In genomic region chr12:9585085-9585453, GRCm38 (mm10) we compare ENCODE assay signal across 9 mouse cellular contexts. TPM values are rescaled to one million over a fixed set of nuclear protein-coding genes. Genes with fewer than 3 reads are reported as not detected.
DNase-seq lines count a peak whose midpoint lies in the region; ATAC-seq and TF ChIP-seq lines count a peak whose summit lies in the region.
"Had no signal": no experiment of that assay in that cellular context is flagged by ENCODE, and none has a peak within 500 bp of the region (broad histone marks: within the 10 kb centered on the region; RNA-seq: fewer than 3 reads in every experiment).

No protein-coding gene starts in this region.

- in situ Hi-C loops in ES-E14 (cut with MboI; ENCODE audit: low sequenced_read_pairs in 2 of 2, unreplicated experiment in 2 of 2) = loop anchor here (10.0 to 25.0 kb wide), 4 partner anchors 160 to 1577 kb away; partner anchors contain the start of gene Kcns3 (in 1 of the 2)

- 3% methylated on average over 7 of the region's 7 CpGs for WGBS in heart, embryonic 12.5 days
- WGBS in forebrain, postnatal 0 days = 3% methylated on average over 7 of the region's 7 CpGs
- under 1% methylated on average over 7 of the region's 7 CpGs for whole genome bisulfite sequencing in liver, postnatal 0 days (ENCODE audit: insufficient replicate concordance)

- H3K27ac ChIP-seq in heart, embryonic 12.5 days (ENCODE audit: poor library complexity, severe bottlenecking) = no peak overlapping the region
- H3K27ac ChIP-seq in ES-E14 (ENCODE audit: insufficient read depth, low read depth, low read length, poor library complexity, severe bottlenecking) = no peak overlapping the region
- H3K27ac ChIP-seq in forebrain, postnatal 0 days (ENCODE audit: low read depth, low read length) = no peak overlapping the region
- no peak overlapping the region for H3K27ac ChIP-seq in liver, postnatal 0 days (ENCODE audit: low read depth)

- TF ChIP-seq EP300 in liver, postnatal 0 days (IDR thresholded peaks at IDR 0.05; ENCODE audit: low read depth) = no peak

- H3K9ac ChIP-seq in heart, embryonic 12.5 days = peak overlapping the region; percentile 60
- peak overlapping the region; percentile 18; the same call in 1 of the 2 replicates for H3K9ac ChIP-seq in ES-E14 (ENCODE audit: insufficient read depth, low read depth, low read length, poor library complexity, severe bottlenecking)
- peak overlapping the region; percentile 49; the same call in 1 of the 2 replicates for H3K9ac ChIP-seq in forebrain, postnatal 0 days
- no peak overlapping the region for H3K9ac ChIP-seq in liver, postnatal 0 days (replicated peaks)

- ATAC-seq in heart, embryonic 12.5 days (ENCODE audit: insufficient number of reproducible peaks, low FRiP score) = peak; percentile 49; the same call in 1 of the 2 replicates
- ATAC-seq in forebrain, postnatal 0 days = peak; percentile 35
- ATAC-seq in liver, postnatal 0 days = no peak

- no peak for TF ChIP-seq CTCF in forebrain, postnatal 0 days (IDR thresholded peaks at IDR 0.05; ENCODE audit: low read depth)
- no peak for TF ChIP-seq CTCF in liver, postnatal 0 days (IDR thresholded peaks at IDR 0.05; ENCODE audit: low read depth)

- H3K9me3 ChIP-seq in heart, embryonic 12.5 days (replicated peaks) = no peaks in the 10 kb centered on the region
- H3K9me3 ChIP-seq in ES-E14 (ENCODE audit: control insufficient read depth, insufficient read depth, low read depth, low read length) = no peaks in the 10 kb centered on the region
- no peaks in the 10 kb centered on the region for H3K9me3 ChIP-seq in forebrain, postnatal 0 days (ENCODE audit: low read length)
- no peaks in the 10 kb centered on the region for H3K9me3 ChIP-seq in liver, postnatal 0 days (ENCODE audit: low read length)

- no peak for DNase-seq in heart, adult 9 months (ENCODE audit: low spot score in 2 of 2)
- no peak for DNase-seq in ES-E14 (ENCODE audit: low read depth, low spot score)
- DNase-seq in forebrain, postnatal 0 days = no peak
- no peak for DNase-seq in liver, postnatal 0 days
- DNase-seq in adrenal gland, adult 18-20 months (ENCODE audit: low spot score in 2 of 2) = no peak
- DNase-seq in spleen, postnatal 36 days (ENCODE audit: low spot score in 2 of 2) = no peak
- no peak for DNase-seq in left cerebral cortex, postnatal 10 days (ENCODE audit: extremely low spot score in 1 of 2, low spot score in 2 of 2)

- H3K27me3 ChIP-seq in heart, embryonic 12.5 days (replicated peaks) = peaks cover 41% of the 10 kb centered on the region
- peaks cover 27% of the 10 kb centered on the region for H3K27me3 ChIP-seq in forebrain, postnatal 0 days (ENCODE audit: insufficient read depth, low read length)
- peaks cover 45% of the 10 kb centered on the region for H3K27me3 ChIP-seq in liver, postnatal 0 days (ENCODE audit: insufficient read depth, low read length)
- H3K27me3 ChIP-seq: CH12.LX had no signal

- peaks cover 11% of the 10 kb centered on the region for H3K4me1 ChIP-seq in heart, embryonic 12.5 days (replicated peaks)
- no peaks in the 10 kb centered on the region; a peak in 1 of 4 replicates for H3K4me1 ChIP-seq in ES-E14 (ENCODE audit: control insufficient read depth in 2 of 2, insufficient read depth in 2 of 2, low read length in 2 of 2, poor library complexity in 1 of 2)
- H3K4me1 ChIP-seq in forebrain, postnatal 0 days (ENCODE audit: insufficient read depth) = no peaks in the 10 kb centered on the region
- H3K4me1 ChIP-seq in liver, postnatal 0 days (ENCODE audit: insufficient read depth) = peaks cover 4% of the 10 kb centered on the region

- H3K4me2 ChIP-seq in heart, embryonic 12.5 days = peak overlapping the region; percentile 78
- peak overlapping the region; percentile 79 for H3K4me2 ChIP-seq in forebrain, postnatal 0 days (ENCODE audit: low read depth)
- peak overlapping the region; percentile 62 for H3K4me2 ChIP-seq in liver, postnatal 0 days (ENCODE audit: low read depth, low read length)

- peak overlapping the region; percentile 49 for H3K4me3 ChIP-seq in heart, embryonic 12.5 days
- H3K4me3 ChIP-seq in ES-E14 (ENCODE audit: insufficient read depth in 1 of 2, low read depth in 1 of 2, low read length in 2 of 2, poor library complexity in 1 of 2, severe bottlenecking in 1 of 2) = peak overlapping the region; percentile 49 to 63
- H3K4me3 ChIP-seq in forebrain, postnatal 0 days (ENCODE audit: low read depth, low read length) = peak overlapping the region; percentile 47
- H3K4me3 ChIP-seq in liver, postnatal 0 days (ENCODE audit: low read depth, low read length) = 0 out of 2 replicates have a peak overlapping the region, but pooled peaks have one; percentile 19

- H3K36me3 ChIP-seq in heart, embryonic 12.5 days = no peaks in the 10 kb centered on the region
- H3K36me3 ChIP-seq in ES-E14 (ENCODE audit: control insufficient read depth, insufficient read depth, low read length, poor library complexity, severe bottlenecking) = no peaks in the 10 kb centered on the region
- no peaks in the 10 kb centered on the region for H3K36me3 ChIP-seq in forebrain, postnatal 0 days (ENCODE audit: insufficient read depth)
- no peaks in the 10 kb centered on the region for H3K36me3 ChIP-seq in liver, postnatal 0 days (replicated peaks; ENCODE audit: insufficient read depth, low read length)

- intact Hi-C loops in left cerebral cortex, postnatal 10 days (cut with DNase I) = no loop called here

TF ChIP-seq in ES-E14, 5 proteins besides CTCF, POLR2A, EP300 and RAD21:
- no peak for TF ChIP-seq CHD2 (IDR thresholded peaks at IDR 0.05; ENCODE audit: low read depth, low read length)
- TF ChIP-seq ZC3H11A (IDR thresholded peaks at IDR 0.05; ENCODE audit: borderline replicate concordance, low read depth, low read length) = no peak
- no peak for TF ChIP-seq ZNF384 (IDR thresholded peaks at IDR 0.05; ENCODE audit: low read depth, low read length)
- no peak for TF ChIP-seq MAFK (IDR thresholded peaks at IDR 0.05; ENCODE audit: insufficient read depth, low read depth, low read length)
- no peak for TF ChIP-seq HCFC1 (IDR thresholded peaks at IDR 0.05; ENCODE audit: borderline replicate concordance, insufficient read depth, low read length)

RNA-seq across cellular contexts. Expression of gene Osr1, which starts 15.2 kb away (rescaled TPM):
- polyA plus RNA-seq in heart, embryonic 12.5 days (2016; fragmentation: Nextera tagmentation; extraction: Ambion mirVana) = 9.5 and 10.7 TPM in 2 replicates
- total RNA-seq in ES-E14 (2012; rRNA removed) = 0.09 TPM in 1 of 2 replicates, not detected in the other
- total RNA-seq in forebrain, postnatal 0 days (2014; rRNA removed) = 4.2 and 8.4 TPM in 2 replicates
- 5.6 and 7.4 TPM in 2 replicates for polyA plus RNA-seq in forebrain, postnatal 0 days (2015; fragmentation: Nextera tagmentation; extraction: Ambion mirVana)
- 0.12 and 0.27 TPM in 2 replicates for polyA plus RNA-seq in liver, postnatal 0 days (2015; fragmentation: Nextera tagmentation; extraction: Ambion mirVana)
- total RNA-seq in adrenal gland, adult 18-20 months (2021) = 1 to 10 TPM; 2.5 to 4.4 TPM
- total RNA-seq in left cerebral cortex, postnatal 10 days (2021) = 1 to 10 TPM; 4.1 to 4.6 TPM
- total RNA-seq: CH12.LX had no signal
